Mouse (Mus musculus) heart, postnatal 0 days (tissue): ENCODE results near the gene Cyb561d2.

ENCODE experiments used
- CTCF ChIP-seq: IDR thresholded peaks from 2 replicates; pipeline ENCODE4 v1.5.1; 2016; ENCODE audit warnings: antibody characterized with exemption, control low read depth, low read depth
- EP300 ChIP-seq: IDR thresholded peaks from 2 replicates; pipeline ENCODE4 v1.6.1; 2016; ENCODE audit warnings: antibody characterized with exemption, low read depth

GRCm38 (mm10) chr9:107587833-107588639 is 46.0 kb upstream of the Cyb561d2 start:
- no peak for TF ChIP-seq CTCF
- TF ChIP-seq EP300, result no peak
